ENCODE assay signal across 32 mouse cellular contexts in the genomic region with DNA sequence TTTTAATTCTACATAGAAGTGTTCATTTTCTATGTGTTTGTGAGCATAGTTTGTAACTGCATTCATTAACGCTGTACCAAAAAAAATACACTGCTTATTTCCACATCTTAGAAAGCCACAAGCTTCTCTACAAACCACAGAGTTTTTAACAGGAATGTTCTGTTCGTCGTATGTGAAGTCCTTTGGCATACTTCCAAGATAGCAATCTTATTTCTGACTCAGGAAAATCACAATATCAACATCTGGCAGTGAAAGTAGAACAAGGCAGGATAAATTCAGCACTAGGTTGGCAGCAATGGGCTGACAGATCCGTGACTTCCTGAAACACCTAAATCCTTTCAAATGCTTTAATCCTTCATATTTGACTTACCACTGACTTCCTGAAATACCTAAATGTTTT. TPM values are rescaled to one million over a fixed set of nuclear protein-coding genes. Genes with fewer than 3 reads are reported as not detected.
DNase-seq lines count a peak whose midpoint lies in the region; ATAC-seq and TF ChIP-seq lines count a peak whose summit lies in the region.
"Had no signal": no experiment of that assay in that cellular context is flagged by ENCODE, and none has a peak within 500 bp of the region (broad histone marks: within the 10 kb centered on the region; RNA-seq: fewer than 3 reads in every experiment).

No protein-coding gene starts in this region.

- no peak overlapping the region for H3K27ac ChIP-seq in limb, embryonic 14.5 days (replicated peaks; ENCODE audit: low read depth, low read length)
- H3K27ac ChIP-seq in limb, embryonic 10.5 days: no peak overlapping the region
- no peak overlapping the region for H3K27ac ChIP-seq in hindbrain, postnatal 0 days
- H3K27ac ChIP-seq: embryonic facial prominence, embryonic 12.5 days; forebrain, embryonic 10.5 days; forebrain, embryonic 13.5 days; heart, adult 2 months; heart, embryonic 10.5 days; heart, embryonic 13.5 days; hindbrain, embryonic 12.5 days; hindbrain, embryonic 15.5 days; intestine, embryonic 15.5 days had no signal

- H3K27me3 ChIP-seq in limb, embryonic 14.5 days (ENCODE audit: control insufficient read depth, insufficient read depth, low read length): no peaks in the 10 kb centered on the region
- H3K27me3 ChIP-seq in limb, embryonic 10.5 days (ENCODE audit: low read depth, poor library complexity, severe bottlenecking): no peaks in the 10 kb centered on the region
- no peaks in the 10 kb centered on the region for H3K27me3 ChIP-seq in hindbrain, postnatal 0 days (ENCODE audit: insufficient read depth, low read length)
- H3K27me3 ChIP-seq: CH12.LX; embryonic facial prominence, embryonic 12.5 days; forebrain, embryonic 13.5 days; heart, embryonic 13.5 days; hindbrain, embryonic 12.5 days; hindbrain, embryonic 15.5 days; intestine, embryonic 15.5 days had no signal

- no peak overlapping the region for H3K4me2 ChIP-seq in limb, embryonic 14.5 days (replicated peaks; ENCODE audit: low read depth, low read length, severe bottlenecking)
- no peak overlapping the region for H3K4me2 ChIP-seq in hindbrain, postnatal 0 days (ENCODE audit: low read depth, low read length)
- H3K4me2 ChIP-seq: embryonic facial prominence, embryonic 12.5 days; forebrain, embryonic 13.5 days; heart, embryonic 13.5 days; hindbrain, embryonic 12.5 days; hindbrain, embryonic 15.5 days; intestine, embryonic 15.5 days had no signal

- no peak for ATAC-seq in limb, embryonic 14.5 days (ENCODE audit: low FRiP score, low read depth)
- peak; percentile 21; the same call in 1 of the 2 replicates for ATAC-seq in common myeloid progenitor, adult 5-6 weeks (replicated peaks; ENCODE audit: low read depth, poor library complexity, severe bottlenecking)
- ATAC-seq in hindbrain, postnatal 0 days: no peak
- ATAC-seq: forebrain, embryonic 13.5 days; forebrain, postnatal 0 days; intestine, embryonic 15.5 days had no signal

- H3K9me3 ChIP-seq in limb, embryonic 14.5 days (ENCODE audit: control insufficient read depth, low read length): no peaks in the 10 kb centered on the region
- H3K9me3 ChIP-seq in limb, embryonic 10.5 days (replicated peaks): no peaks in the 10 kb centered on the region
- H3K9me3 ChIP-seq in hindbrain, postnatal 0 days (ENCODE audit: low read length): no peaks in the 10 kb centered on the region
- H3K9me3 ChIP-seq: embryonic facial prominence, embryonic 12.5 days; G1E; heart, embryonic 10.5 days; heart, embryonic 13.5 days; hindbrain, embryonic 12.5 days; hindbrain, embryonic 15.5 days; intestine, embryonic 15.5 days had no signal

- no peaks in the 10 kb centered on the region for H3K4me1 ChIP-seq in limb, embryonic 14.5 days (ENCODE audit: control insufficient read depth, insufficient read depth, low read length)
- H3K4me1 ChIP-seq in limb, embryonic 10.5 days: no peaks in the 10 kb centered on the region
- no peaks in the 10 kb centered on the region for H3K4me1 ChIP-seq in hindbrain, postnatal 0 days (ENCODE audit: insufficient read depth, low read length)
- H3K4me1 ChIP-seq: heart, embryonic 10.5 days; intestine, embryonic 15.5 days had no signal

- no peaks in the 10 kb centered on the region for H3K36me3 ChIP-seq in limb, embryonic 14.5 days (ENCODE audit: control insufficient read depth, insufficient read depth, low read length)
- no peaks in the 10 kb centered on the region for H3K36me3 ChIP-seq in limb, embryonic 10.5 days
- H3K36me3 ChIP-seq in hindbrain, postnatal 0 days (ENCODE audit: insufficient read depth, low read length): no peaks in the 10 kb centered on the region
- H3K36me3 ChIP-seq: embryonic facial prominence, embryonic 12.5 days; forebrain, embryonic 10.5 days; G1E; heart, embryonic 10.5 days; heart, embryonic 13.5 days; hindbrain, embryonic 12.5 days; hindbrain, embryonic 15.5 days; intestine, embryonic 15.5 days had no signal

- no peak for TF ChIP-seq POLR2A in limb, embryonic 14.5 days (IDR thresholded peaks at IDR 0.05; ENCODE audit: borderline replicate concordance, extremely low read depth, insufficient read depth, insufficient read length)

- intact Hi-C loops in left cerebral cortex, postnatal 4 days (cut with DNase I): no loop called here

- peak; percentile 14 for DNase-seq in limb, embryonic 14.5 days (ENCODE audit: low spot score)
- DNase-seq in limb, embryonic 10.5 days (ENCODE audit: low spot score): no peak
- DNase-seq in 3T3-L1 (ENCODE audit: low read depth, low spot score) (peak; percentile 89), NIH3T3 (ENCODE audit: low read depth) (peak; percentile 69)
- no peak for DNase-seq in left cerebral cortex, postnatal 4 days
- no peak for DNase-seq in urinary bladder, postnatal 36 days (ENCODE audit: low spot score in 2 of 2)
- DNase-seq in hindbrain, postnatal 0 days (ENCODE audit: low spot score): no peak
- DNase-seq: adrenal gland, adult 2 months; adrenal gland, postnatal 14 days; B cell, adult 2 months; cerebellum, adult 11 months; cerebellum, adult 2 months; cerebellum, adult 9-11 months; cerebellum, postnatal 25 days; forebrain, postnatal 0 days; gastrocnemius, postnatal 25 days; heart, adult 2 months; heart, postnatal 14 days; kidney, adult 11 months; kidney, adult 8-10 months had no signal

- no peak overlapping the region for H3K4me3 ChIP-seq in limb, embryonic 14.5 days (replicated peaks; ENCODE audit: low read length)
- no peak overlapping the region for H3K4me3 ChIP-seq in limb, embryonic 10.5 days
- H3K4me3 ChIP-seq in hindbrain, postnatal 0 days (ENCODE audit: low read length): no peak overlapping the region
- H3K4me3 ChIP-seq: embryonic facial prominence, embryonic 12.5 days; erythroblast, embryonic 14.5 days; forebrain, embryonic 10.5 days; forebrain, embryonic 13.5 days; heart, adult 2 months; heart, embryonic 10.5 days; heart, embryonic 13.5 days; hindbrain, embryonic 12.5 days; hindbrain, embryonic 15.5 days; intestine, embryonic 15.5 days had no signal

- TF ChIP-seq CTCF in hindbrain, postnatal 0 days (IDR thresholded peaks at IDR 0.05; ENCODE audit: low read depth): no peak

- no peak overlapping the region for H3K9ac ChIP-seq in limb, embryonic 14.5 days (ENCODE audit: low read depth, low read length, severe bottlenecking)
- H3K9ac ChIP-seq in hindbrain, postnatal 0 days (replicated peaks; ENCODE audit: low read length): no peak overlapping the region
- H3K9ac ChIP-seq: embryonic facial prominence, embryonic 12.5 days; forebrain, embryonic 13.5 days; forebrain, postnatal 0 days; heart, embryonic 13.5 days; hindbrain, embryonic 12.5 days; hindbrain, embryonic 15.5 days; intestine, embryonic 15.5 days had no signal

- 56% methylated on average over 4 of the region's 4 CpGs for WGBS in limb, embryonic 14.5 days
- 87% methylated on average over 4 of the region's 4 CpGs for WGBS in limb, embryonic 10.5 days
- 64% methylated on average over 4 of the region's 4 CpGs for WGBS in hindbrain, postnatal 0 days

RNA-seq across cellular contexts. Expression of a gene that starts 45.8 kb away (rescaled TPM):
- polyA plus RNA-seq in limb, embryonic 14.5 days (2012; rRNA removed): 13.0 and 14.5 TPM in 2 replicates
- 26.7 and 28.5 TPM in 2 replicates for polyA plus RNA-seq in limb, embryonic 14.5 days (2014; fragmentation: Nextera tagmentation; extraction: Ambion mirVana)
- 15.3 and 19.6 TPM in 2 replicates for polyA plus RNA-seq in limb, embryonic 10.5 days (2016; fragmentation: Nextera tagmentation; extraction: Ambion mirVana)
- total RNA-seq in common myeloid progenitor, adult 5-6 weeks (2017): 14.3 and 16.1 TPM in 2 replicates
- 10 to 100 TPM; 21.8 to 23.1 TPM for total RNA-seq in left cerebral cortex, postnatal 4 days (2021)
- 11.6 and 16.6 TPM in 2 replicates for total RNA-seq in hindbrain, postnatal 0 days (2014; rRNA removed)
- polyA plus RNA-seq in hindbrain, postnatal 0 days (2015; fragmentation: Nextera tagmentation; extraction: Ambion mirVana): 17.0 and 17.1 TPM in 2 replicates

Comparison
In these comparisons a context has a peak if more than half of its experiments do, and no peak if none do; other contexts are left out.
1. DNase-seq: peak in limb, embryonic 14.5 days (single experiment), 3T3-L1 (single experiment) and NIH3T3 (single experiment); none in limb, embryonic 10.5 days (single experiment), left cerebral cortex, postnatal 4 days (single experiment), urinary bladder, postnatal 36 days (0 of 2) and hindbrain, postnatal 0 days (single experiment).